Mouse (Mus musculus) myocyte (in vitro differentiated cells): Measurements from ENCODE around the gene Ppm1b.

Experiments used
- MAX ChIP-seq: IDR thresholded peaks from one replicate; pipeline ENCODE4 v1.6.1; 2011; ENCODE audit warnings: low read depth, mild to moderate bottlenecking, control low read depth
- TCF12 ChIP-seq: IDR thresholded peaks from one replicate; pipeline ENCODE4 v1.6.1; 2011; ENCODE audit warnings: mild to moderate bottlenecking, control low read depth; ENCODE audit not compliant: poor library complexity, insufficient read depth, severe bottlenecking
- USF1 ChIP-seq: IDR thresholded peaks from one replicate; pipeline ENCODE4 v1.6.1; 2011; ENCODE audit warnings: low read depth, mild to moderate bottlenecking, control low read depth, moderate library complexity

DNA sequence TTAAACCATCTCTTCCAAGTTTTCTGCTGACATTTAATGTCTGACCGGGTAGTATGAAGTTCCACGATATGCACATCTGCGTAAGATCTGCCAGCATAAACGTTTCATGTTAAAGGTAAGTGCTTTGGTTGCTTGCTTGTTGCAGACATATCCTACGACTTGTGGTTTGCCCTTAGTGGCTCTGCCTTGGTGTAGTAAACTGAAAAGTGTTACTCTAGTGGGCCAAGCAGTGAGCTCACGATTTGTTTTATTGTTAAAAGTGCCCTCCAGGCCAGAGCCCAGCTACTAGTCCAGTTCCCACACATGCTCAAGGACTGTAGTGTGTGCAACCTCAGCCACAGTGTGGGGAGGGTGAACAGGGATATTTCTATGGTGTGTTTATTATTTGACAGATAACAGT, 69.9 kb downstream of the Ppm1b start:
- no peak for TF ChIP-seq TCF12
- TF ChIP-seq USF1 = no peak
- TF ChIP-seq MAX = no peak
